In genomic region chr12:81861199-81862085, GRCm38 (mm10) we compare ENCODE assay signal across 9 mouse cellular contexts. TPM values are rescaled to one million over a fixed set of nuclear protein-coding genes. Genes with fewer than 3 reads are reported as not detected.
DNase-seq lines count a peak whose midpoint lies in the region; ATAC-seq and TF ChIP-seq lines count a peak whose summit lies in the region.
"Had no signal": no experiment of that assay in that cellular context is flagged by ENCODE, and none has a peak within 500 bp of the region (broad histone marks: within the 10 kb centered on the region; RNA-seq: fewer than 3 reads in every experiment).

No protein-coding gene starts in this region.

- DNase-seq in cerebellum, postnatal 25 days: peak; percentile 42 to 46
- DNase-seq in cerebellum, adult 11-12 months: no peak
- peak; percentile 35 for DNase-seq in thymus, postnatal 4 days
- no peak for DNase-seq in thymus, postnatal 10 days (ENCODE audit: low spot score in 2 of 2)
- DNase-seq in hindbrain, postnatal 0 days (ENCODE audit: low spot score): peak; percentile 40
- DNase-seq in neural tube, embryonic 11.5 days (ENCODE audit: low spot score): peak; percentile 31
- no peak for DNase-seq in gastrocnemius, postnatal 36 days

- TF ChIP-seq CTCF in hindbrain, postnatal 0 days (IDR thresholded peaks at IDR 0.05; ENCODE audit: low read depth): no peak

- intact Hi-C loops in gastrocnemius, postnatal 36 days (cut with DNase I): loop anchor here (2.0 kb wide), 1 partner anchor 53 kb away; no protein-coding TSS in a partner anchor

- H3K27ac ChIP-seq in hindbrain, postnatal 0 days: peak overlapping the region; percentile 93; the same call in 1 of the 2 replicates
- 0 out of 2 replicates have a peak overlapping the region, but pooled peaks have one; percentile 89 for H3K27ac ChIP-seq in neural tube, embryonic 11.5 days (ENCODE audit: low read depth, low read length)

- H3K9me3 ChIP-seq in hindbrain, postnatal 0 days (ENCODE audit: low read length): no peaks in the 10 kb centered on the region
- H3K9me3 ChIP-seq in neural tube, embryonic 11.5 days (ENCODE audit: control insufficient read depth, low read length): no peaks in the 10 kb centered on the region

- peak overlapping the region; percentile 71 for H3K4me2 ChIP-seq in hindbrain, postnatal 0 days (ENCODE audit: low read depth, low read length)
- peak overlapping the region; percentile 58 for H3K4me2 ChIP-seq in neural tube, embryonic 11.5 days (ENCODE audit: low read depth)

- no peaks in the 10 kb centered on the region for H3K27me3 ChIP-seq in hindbrain, postnatal 0 days (ENCODE audit: insufficient read depth, low read length)
- H3K27me3 ChIP-seq in neural tube, embryonic 11.5 days (ENCODE audit: control insufficient read depth, insufficient read depth, low read length): no peaks in the 10 kb centered on the region
- H3K27me3 ChIP-seq: Patski had no signal

- 13% methylated on average over 18 of the region's 18 CpGs for WGBS in hindbrain, postnatal 0 days
- 33% methylated on average over 18 of the region's 18 CpGs for WGBS in neural tube, embryonic 11.5 days

- H3K9ac ChIP-seq in hindbrain, postnatal 0 days (replicated peaks; ENCODE audit: low read length): peak overlapping the region; percentile 95
- peak overlapping the region; percentile 94 for H3K9ac ChIP-seq in neural tube, embryonic 11.5 days (ENCODE audit: low read length)

- H3K4me1 ChIP-seq in hindbrain, postnatal 0 days (ENCODE audit: insufficient read depth, low read length): peaks cover 20% of the 10 kb centered on the region
- H3K4me1 ChIP-seq in neural tube, embryonic 11.5 days (ENCODE audit: control insufficient read depth, insufficient read depth, low read length): peaks cover 18% of the 10 kb centered on the region

- H3K4me3 ChIP-seq in hindbrain, postnatal 0 days (ENCODE audit: low read length): peak overlapping the region; percentile 99
- peak overlapping the region; percentile 98 for H3K4me3 ChIP-seq in neural tube, embryonic 11.5 days (ENCODE audit: low read depth, low read length)

- no peak for ATAC-seq in hindbrain, postnatal 0 days
- ATAC-seq in neural tube, embryonic 11.5 days (ENCODE audit: insufficient read depth, low FRiP score, low TSS enrichment): no peak
- ATAC-seq in megakaryocyte progenitor cell, adult 5-6 weeks (replicated peaks; ENCODE audit: poor library complexity): no peak

- no peaks in the 10 kb centered on the region for H3K36me3 ChIP-seq in hindbrain, postnatal 0 days (ENCODE audit: insufficient read depth, low read length)
- H3K36me3 ChIP-seq in neural tube, embryonic 11.5 days (ENCODE audit: control insufficient read depth, insufficient read depth, low read length): no peaks in the 10 kb centered on the region

RNA-seq across cellular contexts. Expression of gene Pcnx, which starts 1.6 kb away (rescaled TPM):
- 37.6 and 42.4 TPM in 2 replicates for total RNA-seq in hindbrain, postnatal 0 days (2014; rRNA removed)
- polyA plus RNA-seq in hindbrain, postnatal 0 days (2015; fragmentation: Nextera tagmentation; extraction: Ambion mirVana): 4.7 and 7.8 TPM in 2 replicates
- 10.3 and 11.0 TPM in 2 replicates for polyA plus RNA-seq in neural tube, embryonic 11.5 days (2014; fragmentation: Nextera tagmentation; extraction: Ambion mirVana)
- 10 to 100 TPM; 35.8 to 40.9 TPM for total RNA-seq in gastrocnemius, postnatal 36 days (2021)
- total RNA-seq in megakaryocyte progenitor cell, adult 5-6 weeks (2015): 23.8 and 32.2 TPM in 2 replicates
- 10.0 and 14.8 TPM in 2 replicates for total RNA-seq in megakaryocyte progenitor cell, adult 5-6 weeks (2017)

Comparison
In these comparisons a context has a peak if more than half of its experiments do, and no peak if none do; other contexts are left out.
1. DNase-seq: peak in cerebellum, postnatal 25 days (2 of 2), thymus, postnatal 4 days (single experiment), hindbrain, postnatal 0 days (single experiment) and neural tube, embryonic 11.5 days (single experiment); none in cerebellum, adult 11-12 months (single experiment), thymus, postnatal 10 days (0 of 2) and gastrocnemius, postnatal 36 days (0 of 2).